Mouse (Mus musculus) neural tube, embryonic 13.5 days (tissue): Measurements from ENCODE around the gene Man2a2. TPM values are rescaled to one million over a fixed set of nuclear protein-coding genes. Genes with fewer than 3 reads are reported as not detected.
A peak's percentile ranks its signal among the peaks of the same experiment; 100 is the strongest.

Experiments
- ATAC-seq: fragments of 200-750 bp; cut with Nextera tagmentation; 2 replicates; pipeline ENCODE4 v1.8.0; 2017; ENCODE audit warnings: low read depth, mild to moderate bottlenecking, moderate TSS enrichment, moderate library complexity
- H3K27ac ChIP-seq: fragments of 300-500 bp; sonication (generic); replicated peaks from 2 replicates; pipeline ENCODE4 v1.5.1; 2015; ENCODE audit warnings: moderate library complexity, mild to moderate bottlenecking, inconsistent platforms
- H3K27me3 ChIP-seq: fragments of 300-500 bp; sonication (generic); 2 replicates; pipeline ENCODE4 v1.6.1; 2015; ENCODE audit warnings: mild to moderate bottlenecking, inconsistent platforms
- H3K36me3 ChIP-seq: fragments of 300-500 bp; sonication (generic); 2 replicates; pipeline ENCODE4 v1.6.1; 2015; ENCODE audit warnings: mild to moderate bottlenecking, inconsistent platforms
- H3K4me1 ChIP-seq: fragments of 300-500 bp; sonication (generic); replicated peaks from 2 replicates; pipeline ENCODE4 v1.6.1; 2015; ENCODE audit warnings: inconsistent platforms
- H3K4me2 ChIP-seq: fragments of 300-500 bp; sonication (generic); 2 replicates; pipeline ENCODE4 v1.6.1; 2015; ENCODE audit warnings: inconsistent platforms, mild to moderate bottlenecking, moderate library complexity
- H3K4me3 ChIP-seq: fragments of 300-500 bp; sonication (generic); 2 replicates; pipeline ENCODE4 v1.5.1; 2015; ENCODE audit warnings: mild to moderate bottlenecking, inconsistent platforms
- H3K9ac ChIP-seq: fragments of 300-500 bp; sonication (generic); 2 replicates; pipeline ENCODE4 v1.6.1; 2015; ENCODE audit warnings: moderate library complexity, mild to moderate bottlenecking, inconsistent platforms
- H3K9me3 ChIP-seq: fragments of 300-500 bp; sonication (generic); 2 replicates; pipeline ENCODE4 v1.6.1; 2016; ENCODE audit warnings: inconsistent platforms
- WGBS: fragments of 180-500 bp; shearing (Covaris S2); methylation state at CpG from one replicate; pipeline ENCODE4 v1.1.7; 2015; 5-methylcytosine and 5-hydroxymethylcytosine counted together
- polyA plus RNA-seq: library from polyadenylated mRNA; unstranded; fragments of >200 nt; fragmentation: Nextera tagmentation; extraction: Ambion mirVana; gene quantifications from 2 replicates; pipeline ENCODE4 v1.2.1, GENCODE M21; 2015

Gene Man2a2
- polyA plus RNA-seq, 1 experiment from 2014 or later = 23.6 TPM

GRCm38 (mm10) chr7:80375376-80376039 is 4.3 kb upstream of the Man2a2 start:
- Histone ChIP-seq H3K9me3 (no peaks in the 10 kb centered on the region), H3K4me2 (no peak overlapping the region), H3K4me1 (peaks cover under 1% of the 10 kb centered on the region; the same call in 1 of the 2 replicates), H3K36me3 (no peaks in the 10 kb centered on the region), H3K9ac (no peak overlapping the region), H3K27ac (no peak overlapping the region), H3K4me3 (no peak overlapping the region), H3K27me3 (no peaks in the 10 kb centered on the region)
- no peak for ATAC-seq
- WGBS = 83% methylated on average over 9 of the region's 9 CpGs

GRCm38 (mm10) chr7:80374733-80375132 is 3.6 kb upstream of the Man2a2 start:
- H3K27ac ChIP-seq = no peak overlapping the region

GRCm38 (mm10) chr7:80374280-80374679 is 3.1 kb upstream of the Man2a2 start:
- ATAC-seq = no peak
- Histone ChIP-seq H3K9ac (no peak overlapping the region), H3K9me3 (no peaks in the 10 kb centered on the region), H3K27me3 (no peaks in the 10 kb centered on the region), H3K27ac (no peak overlapping the region), H3K4me3 (no peak overlapping the region), H3K4me1 (peaks cover 13% of the 10 kb centered on the region), H3K4me2 (no peak overlapping the region), H3K36me3 (no peaks in the 10 kb centered on the region)
- WGBS = 63% methylated on average over 3 of the region's 3 CpGs

More at GRCm38 (mm10) chr7:80374733-80375132, 3.6 kb upstream of the Man2a2 start:
- Histone ChIP-seq H3K36me3 (no peaks in the 10 kb centered on the region), H3K9me3 (no peaks in the 10 kb centered on the region), H3K4me3 (no peak overlapping the region), H3K27me3 (no peaks in the 10 kb centered on the region), H3K9ac (no peak overlapping the region), H3K4me1 (peaks cover 9% of the 10 kb centered on the region), H3K4me2 (no peak overlapping the region)
- WGBS = 93% methylated on average over 3 of the region's 3 CpGs
- no peak for ATAC-seq

- H3K4me1 ChIP-seq = peaks cover 17% of the 10 kb centered on the region
- H3K27me3 ChIP-seq = no peaks in the 10 kb centered on the region
- ATAC-seq = no peak
- H3K27ac ChIP-seq = no peak overlapping the region
- H3K9me3 ChIP-seq = no peaks in the 10 kb centered on the region
- WGBS = 80% methylated on average over 12 of the region's 12 CpGs
- no peak overlapping the region for H3K4me3 ChIP-seq
- H3K4me2 ChIP-seq = no peak overlapping the region
- H3K9ac ChIP-seq = no peak overlapping the region
- no peaks in the 10 kb centered on the region for H3K36me3 ChIP-seq
Observed at GRCm38 (mm10) chr7:80373850-80374249, 2.7 kb upstream of the Man2a2 start.

GRCm38 (mm10) chr7:80373352-80373751 is 2.2 kb upstream of the Man2a2 start:
- no peak overlapping the region for H3K27ac ChIP-seq
- 83% methylated on average over 4 of the region's 4 CpGs for WGBS
- no peak for ATAC-seq
- no peak overlapping the region for H3K9ac ChIP-seq
- H3K36me3 ChIP-seq = peaks cover 3% of the 10 kb centered on the region
- H3K27me3 ChIP-seq = no peaks in the 10 kb centered on the region
- no peak overlapping the region for H3K4me2 ChIP-seq
- H3K4me3 ChIP-seq = no peak overlapping the region
- no peaks in the 10 kb centered on the region for H3K9me3 ChIP-seq
- H3K4me1 ChIP-seq = peaks cover 21% of the 10 kb centered on the region

GRCm38 (mm10) chr7:80372667-80373066 is 1.5 kb upstream of the Man2a2 start:
- H3K27me3 ChIP-seq = no peaks in the 10 kb centered on the region
- peaks cover 10% of the 10 kb centered on the region for H3K36me3 ChIP-seq
- no peak overlapping the region for H3K9ac ChIP-seq
- no peak overlapping the region for H3K4me3 ChIP-seq
- no peak overlapping the region for H3K27ac ChIP-seq
- ATAC-seq = no peak
- H3K4me2 ChIP-seq = no peak overlapping the region
- no peaks in the 10 kb centered on the region for H3K9me3 ChIP-seq
- H3K4me1 ChIP-seq = peaks cover 21% of the 10 kb centered on the region
- 62% methylated on average over 2 of the region's 2 CpGs for WGBS

- no peak overlapping the region for H3K9ac ChIP-seq
- ATAC-seq = no peak
- 86% methylated on average over 3 of the region's 3 CpGs for WGBS
- H3K4me2 ChIP-seq = no peak overlapping the region
- no peaks in the 10 kb centered on the region for H3K27me3 ChIP-seq
- no peaks in the 10 kb centered on the region for H3K9me3 ChIP-seq
- H3K4me1 ChIP-seq = peaks cover 21% of the 10 kb centered on the region
- peaks cover 15% of the 10 kb centered on the region for H3K36me3 ChIP-seq
- no peak overlapping the region for H3K27ac ChIP-seq
- H3K4me3 ChIP-seq = no peak overlapping the region
Observed at GRCm38 (mm10) chr7:80372166-80372565, 991 bp upstream of the Man2a2 start.

GRCm38 (mm10) chr7:80370649-80371040 is 530 bp downstream of the Man2a2 start:
- H3K4me2 ChIP-seq = peak overlapping the region; percentile 73
- H3K9ac ChIP-seq = peak overlapping the region; percentile 94
- H3K4me1 ChIP-seq = peaks cover 21% of the 10 kb centered on the region
- WGBS = under 1% methylated on average over 31 of the region's 31 CpGs
- peak; percentile 80 for ATAC-seq
- H3K27me3 ChIP-seq = no peaks in the 10 kb centered on the region
- H3K27ac ChIP-seq = peak overlapping the region; percentile 89
- H3K4me3 ChIP-seq = peak overlapping the region; percentile 87
- no peaks in the 10 kb centered on the region for H3K9me3 ChIP-seq
- H3K36me3 ChIP-seq = peaks cover 30% of the 10 kb centered on the region

GRCm38 (mm10) chr7:80369967-80370431 is 1.2 kb downstream of the Man2a2 start:
- H3K36me3 ChIP-seq = peaks cover 31% of the 10 kb centered on the region
- H3K9ac ChIP-seq = peak overlapping the region; percentile 94
- peak overlapping the region; percentile 89; the same call in 1 of the 2 replicates for H3K27ac ChIP-seq
- peak overlapping the region; percentile 87 for H3K4me3 ChIP-seq
- no peaks in the 10 kb centered on the region for H3K9me3 ChIP-seq
- 38% methylated on average over 4 of the region's 4 CpGs for whole genome bisulfite sequencing
- H3K4me2 ChIP-seq = peak overlapping the region; percentile 73
- peak; percentile 4; the same call in 1 of the 2 replicates for ATAC-seq
- H3K27me3 ChIP-seq = no peaks in the 10 kb centered on the region
- peaks cover 21% of the 10 kb centered on the region for H3K4me1 ChIP-seq

GRCm38 (mm10) chr7:80369461-80369860 is 1.7 kb downstream of the Man2a2 start:
- peak overlapping the region; percentile 73 for H3K4me2 ChIP-seq
- WGBS = 69% methylated on average over 5 of the region's 5 CpGs
- ATAC-seq = no peak
- peak overlapping the region; percentile 87 for H3K4me3 ChIP-seq
- H3K4me1 ChIP-seq = peaks cover 21% of the 10 kb centered on the region
- H3K9ac ChIP-seq = peak overlapping the region; percentile 94; the same call in 1 of the 2 replicates
- H3K36me3 ChIP-seq = peaks cover 36% of the 10 kb centered on the region
- H3K27ac ChIP-seq = no peak overlapping the region
- H3K27me3 ChIP-seq = no peaks in the 10 kb centered on the region
- H3K9me3 ChIP-seq = no peaks in the 10 kb centered on the region

- Histone ChIP-seq H3K9ac (peak overlapping the region; percentile 94), H3K27ac (no peak overlapping the region), H3K4me3 (peak overlapping the region; percentile 87; the same call in 1 of the 2 replicates), H3K36me3 (peaks cover 43% of the 10 kb centered on the region), H3K27me3 (no peaks in the 10 kb centered on the region), H3K4me1 (peaks cover 21% of the 10 kb centered on the region), H3K9me3 (no peaks in the 10 kb centered on the region), H3K4me2 (peak overlapping the region; percentile 73)
- WGBS = 85% methylated on average over 20 of the region's 20 CpGs
- no peak for ATAC-seq
Observed at GRCm38 (mm10) chr7:80368635-80369421, 2.3 kb downstream of the Man2a2 start.

GRCm38 (mm10) chr7:80368009-80368408 is 3.2 kb downstream of the Man2a2 start:
- peaks cover 51% of the 10 kb centered on the region for H3K36me3 ChIP-seq
- 90% methylated on average over 9 of the region's 9 CpGs for WGBS
- ATAC-seq = no peak

More at GRCm38 (mm10) chr7:80368009-80368408, 3.2 kb downstream of the Man2a2 start:
- H3K4me2 ChIP-seq = no peak overlapping the region
- no peak overlapping the region for H3K9ac ChIP-seq
- no peak overlapping the region for H3K4me3 ChIP-seq
- H3K4me1 ChIP-seq = peaks cover 21% of the 10 kb centered on the region
- no peaks in the 10 kb centered on the region for H3K9me3 ChIP-seq
- no peak overlapping the region for H3K27ac ChIP-seq
- no peaks in the 10 kb centered on the region for H3K27me3 ChIP-seq
